In the genomic region with DNA sequence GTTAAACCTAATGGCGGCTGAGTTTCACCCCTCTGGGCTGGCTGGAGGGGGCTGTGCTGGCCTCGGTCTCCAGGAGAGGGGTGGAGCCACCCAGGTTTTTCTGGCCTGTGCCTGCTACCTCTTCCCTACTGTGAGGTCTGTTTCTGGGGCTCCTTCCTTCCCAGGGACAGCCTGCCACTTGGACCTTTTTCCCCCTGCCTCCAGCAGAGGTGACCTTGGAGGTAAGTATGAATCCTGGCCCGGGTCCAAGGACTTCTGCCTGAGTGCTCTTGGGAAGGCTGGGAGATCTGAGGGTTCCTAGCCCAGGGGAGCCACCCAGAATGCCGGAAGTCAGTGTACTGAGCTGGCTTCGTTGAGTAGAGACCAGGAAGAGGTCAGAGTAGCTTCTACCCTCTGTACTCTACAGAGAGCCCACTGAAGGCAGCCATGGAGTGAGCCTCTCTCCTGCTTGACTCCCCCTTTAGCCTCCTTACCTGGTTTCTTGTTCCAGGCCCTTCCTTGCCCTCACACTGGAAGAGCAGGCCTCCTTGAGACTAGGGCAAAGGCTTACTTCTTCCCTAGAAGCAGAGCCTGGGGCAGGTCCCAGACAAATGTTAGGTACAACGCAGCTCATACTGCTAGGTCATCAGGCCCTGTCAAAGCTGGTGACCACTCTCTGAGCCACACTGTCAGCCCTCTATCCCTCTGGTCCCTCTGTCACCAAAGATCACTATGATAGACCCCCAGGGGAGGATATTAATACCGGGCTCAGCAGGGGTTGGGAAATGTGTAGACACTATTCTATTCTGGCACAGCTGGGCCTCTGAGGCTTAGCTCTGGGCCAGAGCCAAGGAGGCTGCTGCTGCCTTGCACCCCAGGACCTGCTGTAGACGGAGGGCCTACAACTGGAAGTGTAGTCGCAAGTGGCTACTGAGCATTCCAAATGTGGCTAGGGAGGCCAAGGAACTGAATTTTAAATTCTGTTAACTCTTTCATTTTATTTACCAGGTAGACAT, we compare ENCODE assay signal across 8 mouse cellular contexts. TPM values are rescaled to one million over a fixed set of nuclear protein-coding genes. Genes with fewer than 3 reads are reported as not detected.
A peak's percentile ranks its signal among the peaks of the same experiment; 100 is the strongest.
DNase-seq lines count a peak whose midpoint lies in the region; ATAC-seq lines count a peak whose summit lies in the region.

No protein-coding gene starts in this region.

- H3K36me3 ChIP-seq in forebrain, embryonic 15.5 days: no peaks in the 10 kb centered on the region
- H3K36me3 ChIP-seq in forebrain, embryonic 14.5 days (ENCODE audit: control insufficient read depth, insufficient read depth, low read length): no peaks in the 10 kb centered on the region
- H3K36me3 ChIP-seq in kidney, embryonic 14.5 days (ENCODE audit: control insufficient read depth, insufficient read depth, low read length): no peaks in the 10 kb centered on the region
- no peaks in the 10 kb centered on the region for H3K36me3 ChIP-seq in lung, embryonic 15.5 days

- no peaks in the 10 kb centered on the region; the same call in 1 of the 2 replicates for H3K4me1 ChIP-seq in forebrain, embryonic 15.5 days
- no peaks in the 10 kb centered on the region for H3K4me1 ChIP-seq in forebrain, embryonic 14.5 days (ENCODE audit: control insufficient read depth, insufficient read depth, low read length)
- peaks cover 17% of the 10 kb centered on the region; the same call in 1 of the 2 replicates for H3K4me1 ChIP-seq in kidney, embryonic 14.5 days (ENCODE audit: control insufficient read depth, insufficient read depth, low read length)
- H3K4me1 ChIP-seq in lung, embryonic 15.5 days: peaks cover 37% of the 10 kb centered on the region

- no peaks in the 10 kb centered on the region for H3K27me3 ChIP-seq in forebrain, embryonic 15.5 days
- H3K27me3 ChIP-seq in forebrain, embryonic 14.5 days (replicated peaks; ENCODE audit: control insufficient read depth, insufficient read depth, low read length): no peaks in the 10 kb centered on the region
- H3K27me3 ChIP-seq in kidney, embryonic 14.5 days (ENCODE audit: control insufficient read depth, insufficient read depth, low read length): no peaks in the 10 kb centered on the region
- H3K27me3 ChIP-seq in lung, embryonic 15.5 days: no peaks in the 10 kb centered on the region

- DNase-seq in forebrain, embryonic 14.5 days (ENCODE audit: low spot score): no peak
- peak; percentile 82 to 85 for DNase-seq in adrenal gland, postnatal 36 days
- DNase-seq in urinary bladder, postnatal 25 days (ENCODE audit: low spot score): no peak
- DNase-seq in thymus, postnatal 0 days (ENCODE audit: low spot score): no peak
- DNase-seq in left cerebral cortex, adult 8-10 months (ENCODE audit: low spot score in 2 of 2): no peak

- no peak overlapping the region for H3K4me2 ChIP-seq in forebrain, embryonic 15.5 days (replicated peaks)
- H3K4me2 ChIP-seq in forebrain, embryonic 14.5 days (ENCODE audit: low read length): no peak overlapping the region
- H3K4me2 ChIP-seq in kidney, embryonic 14.5 days (replicated peaks; ENCODE audit: low read depth, low read length): no peak overlapping the region
- peak overlapping the region; percentile 22; the same call in 1 of the 2 replicates for H3K4me2 ChIP-seq in lung, embryonic 15.5 days

- no peak overlapping the region for H3K27ac ChIP-seq in forebrain, embryonic 15.5 days (replicated peaks)
- H3K27ac ChIP-seq in forebrain, embryonic 14.5 days (ENCODE audit: low read depth, low read length): no peak overlapping the region
- peak overlapping the region; percentile 84 for H3K27ac ChIP-seq in kidney, embryonic 14.5 days (ENCODE audit: low read depth, low read length)
- peak overlapping the region; percentile 94 for H3K27ac ChIP-seq in lung, embryonic 15.5 days

- H3K9me3 ChIP-seq in forebrain, embryonic 15.5 days: no peaks in the 10 kb centered on the region
- H3K9me3 ChIP-seq in forebrain, embryonic 14.5 days (replicated peaks; ENCODE audit: control insufficient read depth, low read length): no peaks in the 10 kb centered on the region
- no peaks in the 10 kb centered on the region for H3K9me3 ChIP-seq in kidney, embryonic 14.5 days (ENCODE audit: control insufficient read depth, low read length)
- no peaks in the 10 kb centered on the region for H3K9me3 ChIP-seq in lung, embryonic 15.5 days

- no peak overlapping the region for H3K9ac ChIP-seq in forebrain, embryonic 15.5 days (replicated peaks)
- no peak overlapping the region for H3K9ac ChIP-seq in forebrain, embryonic 14.5 days (ENCODE audit: low read length)
- no peak overlapping the region for H3K9ac ChIP-seq in kidney, embryonic 14.5 days (ENCODE audit: low read depth, low read length)
- H3K9ac ChIP-seq in lung, embryonic 15.5 days: no peak overlapping the region

- ATAC-seq in forebrain, embryonic 15.5 days (replicated peaks): 0 out of 2 replicates have a peak, but pooled peaks have one; percentile 19
- ATAC-seq in forebrain, embryonic 14.5 days: no peak
- peak; percentile 89 for ATAC-seq in kidney, embryonic 14.5 days (ENCODE audit: low FRiP score, low TSS enrichment)
- peak; percentile 75; the same call in 1 of the 2 replicates for ATAC-seq in lung, embryonic 15.5 days (ENCODE audit: borderline replicate concordance, extremely low read depth, low FRiP score, low TSS enrichment)

- 44% methylated on average over 9 of the region's 9 CpGs for WGBS in forebrain, embryonic 15.5 days
- WGBS in forebrain, embryonic 14.5 days: 42% methylated on average over 9 of the region's 9 CpGs
- WGBS in kidney, embryonic 14.5 days: 52% methylated on average over 9 of the region's 9 CpGs
- WGBS in lung, embryonic 15.5 days: 40% methylated on average over 9 of the region's 9 CpGs

- no peak overlapping the region for H3K4me3 ChIP-seq in forebrain, embryonic 15.5 days
- H3K4me3 ChIP-seq in forebrain, embryonic 14.5 days (ENCODE audit: low read depth, low read length): no peak overlapping the region
- H3K4me3 ChIP-seq in kidney, embryonic 14.5 days (ENCODE audit: low read length): no peak overlapping the region
- H3K4me3 ChIP-seq in lung, embryonic 15.5 days: no peak overlapping the region

RNA-seq across cellular contexts. Expression of a gene that starts 12.5 kb away (rescaled TPM):
- polyA plus RNA-seq in forebrain, embryonic 15.5 days (2015; fragmentation: Nextera tagmentation; extraction: Ambion mirVana): 11.2 and 11.4 TPM in 2 replicates
- polyA plus RNA-seq in forebrain, embryonic 14.5 days (2014; fragmentation: Nextera tagmentation; extraction: Ambion mirVana): 9.6 and 11.2 TPM in 2 replicates
- total RNA-seq in adrenal gland, postnatal 36 days (2021): 10 to 100 TPM; 49.7 to 67.5 TPM
- 2.5 and 3.1 TPM in 2 replicates for polyA plus RNA-seq in kidney, embryonic 14.5 days (2014; fragmentation: Nextera tagmentation; extraction: Ambion mirVana)
- 1.6 and 2.8 TPM in 2 replicates for polyA plus RNA-seq in lung, embryonic 15.5 days (2015; fragmentation: Nextera tagmentation; extraction: Ambion mirVana)
- 0.21 and 0.38 TPM in 2 replicates for polyA plus RNA-seq in thymus, postnatal 0 days (2015; fragmentation: Nextera tagmentation; extraction: Ambion mirVana)
- 100 to 1,000 TPM; 359 to 405 (median 385) TPM for total RNA-seq in left cerebral cortex, adult 8-10 months (2022)

Comparison
In these comparisons a context has a peak if more than half of its experiments do, and no peak if none do; other contexts are left out.
1. H3K27ac ChIP-seq: peak in kidney, embryonic 14.5 days (single experiment) and lung, embryonic 15.5 days (single experiment); none in forebrain, embryonic 15.5 days (single experiment) and forebrain, embryonic 14.5 days (single experiment).
2. DNase-seq: peak in adrenal gland, postnatal 36 days (2 of 2); none in forebrain, embryonic 14.5 days (single experiment), urinary bladder, postnatal 25 days (single experiment), thymus, postnatal 0 days (single experiment) and left cerebral cortex, adult 8-10 months (0 of 2).